Mouse (Mus musculus) heart, postnatal 36 days (tissue): ENCODE measurements around the gene Pdx1. TPM values are rescaled to one million over a fixed set of nuclear protein-coding genes. Genes with fewer than 3 reads are reported as not detected.

Experiments
- DNase-seq, 2 experiments: peaks; one replicate each; pipeline ENCODE4 v3.0.0; 2021 to 2022
- intact Hi-C: fragments of 180-260 bp; cut with DNase I; formaldehyde crosslinking; loops from one replicate; pipeline ENCODE4 v1.15.1; 2025
- total RNA-seq, 2 experiments: library from RNA; stranded (reverse); gene quantifications; 2 replicates each; pipeline ENCODE4 v1.2.3; 2021

Pdx1 gene
- total RNA-seq, 2 experiments from 2014 or later, result not detected

GRCm38 (mm10) chr5:147276701-147277546 is 7.2 kb downstream of the Pdx1 start:
- DNase-seq, result no peak
- intact Hi-C loops, result no loop called here

- intact Hi-C loops, result no loop called here
- DNase-seq, result no peak
These were observed 7.8 kb downstream of the Pdx1 start for GRCm38 (mm10) chr5:147277547-147277925.

GRCm38 (mm10) chr5:147284365-147284764 is 14.6 kb downstream of the Pdx1 start:
- DNase-seq, result no peak
- intact Hi-C loops, result no loop called here

- intact Hi-C loops, result no loop called here
- DNase-seq, result no peak
These were observed 22.2 kb downstream of the Pdx1 start for GRCm38 (mm10) chr5:147291764-147292505.

GRCm38 (mm10) chr5:147292506-147293120 is 22.9 kb downstream of the Pdx1 start:
- DNase-seq, result no peak
- intact Hi-C loops, result no loop called here

- intact Hi-C loops, result no loop called here
- DNase-seq, result peak; percentile 33 to 54
These were observed 23.6 kb downstream of the Pdx1 start for GRCm38 (mm10) chr5:147293127-147293910.

- intact Hi-C loops, result no loop called here
- DNase-seq, result no peak
These were observed 24.4 kb downstream of the Pdx1 start for GRCm38 (mm10) chr5:147294121-147294520.

GRCm38 (mm10) chr5:147297249-147297648 is 27.5 kb downstream of the Pdx1 start:
- intact Hi-C loops, result no loop called here
- DNase-seq, result no peak

GRCm38 (mm10) chr5:147299255-147300000 is 29.7 kb downstream of the Pdx1 start:
- peak; percentile 26 to 29 for DNase-seq
- intact Hi-C loops, result no loop called here

- intact Hi-C loops, result no loop called here
- DNase-seq, result no peak
These were observed 30.2 kb downstream of the Pdx1 start for GRCm38 (mm10) chr5:147300001-147300363.

- no peak for DNase-seq
- intact Hi-C loops, result no loop called here
These were observed 31.4 kb downstream of the Pdx1 start for GRCm38 (mm10) chr5:147300917-147301780.

GRCm38 (mm10) chr5:147301781-147302070 is 32.0 kb downstream of the Pdx1 start:
- no peak for DNase-seq
- intact Hi-C loops, result no loop called here

- intact Hi-C loops, result no loop called here
- no peak for DNase-seq
These were observed 32.4 kb downstream of the Pdx1 start for GRCm38 (mm10) chr5:147302141-147302540.

- intact Hi-C loops, result no loop called here
- no peak for DNase-seq
These were observed 33.1 kb downstream of the Pdx1 start for GRCm38 (mm10) chr5:147302746-147303400.

- intact Hi-C loops, result no loop called here
- no peak for DNase-seq
These were observed 34.8 kb downstream of the Pdx1 start for GRCm38 (mm10) chr5:147304276-147305155.

GRCm38 (mm10) chr5:147305166-147305565 is 35.4 kb downstream of the Pdx1 start:
- intact Hi-C loops, result no loop called here

GRCm38 (mm10) chr5:147305856-147306637 is 36.3 kb downstream of the Pdx1 start:
- DNase-seq, result no peak
- intact Hi-C loops, result no loop called here

More at GRCm38 (mm10) chr5:147305166-147305565, 35.4 kb downstream of the Pdx1 start:
- DNase-seq, result no peak
